Mouse (Mus musculus) C2C12 (cell line): ENCODE measurements around the gene 1700023F06Rik.

Experiments
- CEBPB ChIP-seq: IDR thresholded peaks from one replicate; pipeline ENCODE4 v1.6.1; 2011; ENCODE audit warnings: low read depth, mild to moderate bottlenecking, control low read depth, moderate library complexity
- CTCF ChIP-seq: IDR thresholded peaks from one replicate; pipeline ENCODE4 v1.5.1; 2011; ENCODE audit not compliant: control insufficient read depth, insufficient read depth, insufficient read length
- MAX ChIP-seq: IDR thresholded peaks from one replicate; pipeline ENCODE4 v1.6.1; 2011; ENCODE audit warnings: mild to moderate bottlenecking, control low read depth
- MYOD1 ChIP-seq: IDR thresholded peaks from one replicate; pipeline ENCODE4 v1.6.1; 2011; ENCODE audit warnings: low read depth; ENCODE audit not compliant: control insufficient read depth, insufficient read length
- MYOG ChIP-seq: IDR thresholded peaks from one replicate; pipeline ENCODE4 v1.6.1; 2011; ENCODE audit not compliant: control insufficient read depth, insufficient read length; ENCODE audit errors: extremely low read depth
- USF1 ChIP-seq: IDR thresholded peaks from one replicate; pipeline ENCODE4 v1.6.1; 2011; ENCODE audit warnings: low read depth, mild to moderate bottlenecking, control low read depth, moderate library complexity

DNA sequence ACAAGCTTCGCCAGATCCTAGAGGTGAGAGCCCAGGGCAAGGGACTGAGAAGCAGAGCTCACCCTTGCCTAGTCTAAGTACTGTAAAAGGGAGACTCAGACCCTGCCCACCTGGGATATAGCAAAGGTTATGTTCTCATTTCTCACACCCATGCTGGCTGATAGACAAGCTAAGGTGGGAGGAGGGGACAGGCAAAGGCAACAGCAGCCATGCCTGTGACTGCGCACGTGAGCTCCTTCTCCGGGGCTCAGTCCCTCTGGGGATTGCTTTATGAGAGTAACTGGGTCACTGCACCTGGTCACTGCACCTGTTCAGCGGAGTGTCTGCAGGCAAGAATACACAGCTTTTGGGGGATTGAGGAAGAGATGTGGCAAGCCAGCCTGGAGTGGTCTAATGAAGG, 12.7 kb downstream of the 1700023F06Rik start:
- TF ChIP-seq CTCF (no peak), MYOG (no peak), MAX (no peak), CEBPB (no peak), USF1 (no peak), MYOD1 (no peak)
